Mouse (Mus musculus) CH12.LX (cell line): ENCODE data around the gene Fancd2. TPM values are rescaled to one million over a fixed set of nuclear protein-coding genes. Genes with fewer than 3 reads are reported as not detected.

Source experiments
- DNase-seq: peaks from one replicate; pipeline ENCODE4 v3.0.0-alpha.2; 2013; ENCODE audit errors: extremely low read depth
- H3K27ac ChIP-seq: 2 replicates; pipeline ENCODE4 v1.5.1; 2012; ENCODE audit warnings: low read depth, mild to moderate bottlenecking, control low read depth, moderate library complexity; ENCODE audit not compliant: insufficient read depth
- H3K27me3 ChIP-seq: replicated peaks from 2 replicates; pipeline ENCODE3; 2012; ENCODE audit warnings: inconsistent platforms
- H3K36me3 ChIP-seq, 2 experiments: replicated peaks in 1 of 2; 2 replicates each; pipeline versions ENCODE3 to v1.6.1; 2012; ENCODE audit warnings: inconsistent platforms in 1 of 2, low read length in 1 of 2, mild to moderate bottlenecking in 1 of 2, mixed read lengths in 1 of 2, moderate library complexity in 1 of 2; ENCODE audit not compliant: control insufficient read depth in 1 of 2, insufficient read depth in 1 of 2
- H3K4me1 ChIP-seq, 2 experiments: 2 replicates each; pipeline ENCODE4 v1.6.1; 2012; ENCODE audit warnings: inconsistent platforms in 1 of 2, moderate library complexity in 1 of 2; ENCODE audit not compliant: insufficient read depth in 2 of 2, control insufficient read depth in 1 of 2
- H3K4me2 ChIP-seq: 2 replicates; pipeline ENCODE4 v1.6.1; 2012; ENCODE audit warnings: low read depth, mild to moderate bottlenecking, control low read depth; ENCODE audit not compliant: poor library complexity, insufficient read depth, severe bottlenecking
- H3K4me3 ChIP-seq, 3 experiments: fragments of 150-350 bp in 1 of 3; sonication (generic) in 1 of 3; replicated peaks in 1 of 3; 2 replicates each; pipeline versions ENCODE3 to v1.5.1; 2011 to 2012; ENCODE audit warnings: low read depth in 2 of 3, low read length in 2 of 3, mild to moderate bottlenecking in 2 of 3, moderate library complexity in 2 of 3, control low read depth in 1 of 3, improper control_type of control experiment in 1 of 3, inconsistent platforms in 1 of 3, mixed read lengths in 1 of 3; ENCODE audit not compliant: poor library complexity in 1 of 3
- H3K79me2 ChIP-seq: replicated peaks from 2 replicates; pipeline ENCODE4 v1.6.1; 2012; ENCODE audit warnings: mild to moderate bottlenecking, moderate library complexity; ENCODE audit not compliant: control insufficient read depth, poor library complexity, insufficient read depth, severe bottlenecking; ENCODE audit errors: extremely low read depth
- H3K9ac ChIP-seq: 2 replicates; pipeline ENCODE4 v1.6.1; 2012; ENCODE audit warnings: low read depth, mild to moderate bottlenecking, control low read depth, moderate library complexity; ENCODE audit not compliant: insufficient read depth
- H3K9me3 ChIP-seq: replicated peaks from 2 replicates; pipeline ENCODE3; 2012; ENCODE audit warnings: low read length, inconsistent platforms, mixed read lengths
- BHLHE40 ChIP-seq: IDR thresholded peaks from 2 replicates; pipeline ENCODE4 v1.6.1; 2011; ENCODE audit warnings: mild to moderate bottlenecking, low read depth, low read length, improper control_type of control experiment
- CHD1 ChIP-seq: IDR thresholded peaks from 2 replicates; pipeline ENCODE4 v1.6.1; 2012; ENCODE audit warnings: low read depth, low read length, improper control_type of control experiment, inconsistent platforms
- CHD2 ChIP-seq: IDR thresholded peaks from 2 replicates; pipeline ENCODE4 v1.6.1; 2011; ENCODE audit warnings: low read length, improper control_type of control experiment
- E2F4 ChIP-seq: IDR thresholded peaks from 2 replicates; pipeline ENCODE4 v1.6.1; 2011; ENCODE audit warnings: low read depth, low read length, improper control_type of control experiment; ENCODE audit not compliant: insufficient replicate concordance
- ELF1 ChIP-seq: IDR thresholded peaks from 2 replicates; pipeline ENCODE4 v1.6.1; 2014; ENCODE audit warnings: low read depth, mild to moderate bottlenecking, inconsistent platforms, low read length, improper control_type of control experiment
- GABPA ChIP-seq: IDR thresholded peaks from 2 replicates; pipeline ENCODE4 v1.6.1; 2012; ENCODE audit warnings: low read depth, low read length, improper control_type of control experiment, inconsistent platforms; ENCODE audit not compliant: insufficient replicate concordance
- HCFC1 ChIP-seq: IDR thresholded peaks from 2 replicates; pipeline ENCODE4 v1.6.1; 2012; ENCODE audit warnings: low read depth, mild to moderate bottlenecking, inconsistent platforms, low read length, improper control_type of control experiment
- JUN ChIP-seq: IDR thresholded peaks from 2 replicates; pipeline ENCODE4 v1.6.1; 2011; ENCODE audit warnings: low read depth, mild to moderate bottlenecking, low read length, improper control_type of control experiment, moderate library complexity; ENCODE audit not compliant: insufficient read depth
- KAT2A ChIP-seq: IDR thresholded peaks from 2 replicates; pipeline ENCODE4 v1.6.1; 2012; ENCODE audit warnings: low read length, improper control_type of control experiment, inconsistent platforms; ENCODE audit not compliant: insufficient replicate concordance
- MAX ChIP-seq: IDR thresholded peaks from 2 replicates; pipeline ENCODE4 v1.6.1; 2011; ENCODE audit warnings: low read length, improper control_type of control experiment
- MAZ ChIP-seq: IDR thresholded peaks from 2 replicates; pipeline ENCODE4 v1.6.1; 2012; ENCODE audit warnings: low read depth, mild to moderate bottlenecking, inconsistent platforms, low read length, improper control_type of control experiment, moderate library complexity
- MEF2A ChIP-seq: IDR thresholded peaks from 2 replicates; pipeline ENCODE4 v1.6.1; 2014; ENCODE audit warnings: low read depth, mild to moderate bottlenecking, inconsistent platforms, low read length, improper control_type of control experiment, borderline replicate concordance
- MXI1 ChIP-seq: IDR thresholded peaks from 2 replicates; pipeline ENCODE4 v1.6.1; 2011; ENCODE audit warnings: mild to moderate bottlenecking, low read depth, low read length, improper control_type of control experiment
- MYC ChIP-seq: IDR thresholded peaks from 2 replicates; pipeline ENCODE4 v1.6.1; 2011; ENCODE audit warnings: low read depth, mild to moderate bottlenecking, improper control_type of control experiment, low read length
- PAX5 ChIP-seq: IDR thresholded peaks from 2 replicates; pipeline ENCODE4 v1.6.1; 2012; ENCODE audit warnings: low read length, inconsistent platforms, mixed read lengths
- POLR2A ChIP-seq: IDR thresholded peaks from 2 replicates; pipeline ENCODE4 v1.6.1; 2011; ENCODE audit warnings: low read depth, mild to moderate bottlenecking, improper control_type of control experiment, low read length
- RAD21 ChIP-seq: IDR thresholded peaks from 2 replicates; pipeline ENCODE4 v1.6.1; 2011; ENCODE audit warnings: low read depth, mild to moderate bottlenecking, low read length, improper control_type of control experiment, moderate library complexity
- SIN3A ChIP-seq: IDR thresholded peaks from 2 replicates; pipeline ENCODE4 v1.6.1; 2012; ENCODE audit warnings: low read length, improper control_type of control experiment, inconsistent platforms
- SMC3 ChIP-seq: IDR thresholded peaks from 2 replicates; pipeline ENCODE4 v1.6.1; 2011; ENCODE audit warnings: low read depth, low read length, improper control_type of control experiment
- TBP ChIP-seq: conservative IDR thresholded peaks from 2 replicates; pipeline ENCODE4 v1.6.1; 2011; ENCODE audit warnings: low read depth, low read length, improper control_type of control experiment
- UBTF ChIP-seq: IDR thresholded peaks from 2 replicates; pipeline ENCODE4 v1.6.1; 2012; ENCODE audit warnings: low read depth, mild to moderate bottlenecking, inconsistent platforms, low read length, improper control_type of control experiment, moderate library complexity
- USF2 ChIP-seq: conservative IDR thresholded peaks from 2 replicates; pipeline ENCODE4 v1.6.1; 2011; ENCODE audit warnings: low read depth, low read length, improper control_type of control experiment
- ZC3H11A ChIP-seq: IDR thresholded peaks from 2 replicates; pipeline ENCODE4 v1.6.1; 2012; ENCODE audit warnings: low read depth, mild to moderate bottlenecking, inconsistent platforms, low read length, improper control_type of control experiment
- ZNF384 ChIP-seq: IDR thresholded peaks from 2 replicates; pipeline ENCODE4 v1.6.1; 2012; ENCODE audit warnings: low read depth, low read length, improper control_type of control experiment, inconsistent platforms
- dilution Hi-C: fragments of 300-500 bp; cut with MboI; formaldehyde crosslinking; loops from 2 replicates; pipeline ENCODE4 v1.14.3; 2020; ENCODE audit warnings: low sequenced_read_pairs; ENCODE audit not compliant: extremely low pct_unique_long_range_greater_than_20kb, extremely low pct_ligation_motif_present
- in situ Hi-C: fragments of 300-500 bp; cut with MboI; formaldehyde crosslinking; loops from 3 replicates; pipeline ENCODE4 v1.14.3; 2019; ENCODE audit warnings: low sequenced_read_pairs, low pct_ligation_motif_present, low pct_unique_long_range_greater_than_20kb, mixed read lengths
- polyA plus RNA-seq: library from polyadenylated mRNA; unstranded; fragments of >175 nt; gene quantifications from 2 replicates; pipeline ENCODE4 v1.2.1, GENCODE M21; 2012; ENCODE audit warnings: low read depth; ENCODE audit not compliant: insufficient read length
- total RNA-seq, 2 experiments: library from RNA; depleted of rRNA; stranded (reverse); fragments of 300-350 nt in 1 of 2; fragments of >200 nt in 1 of 2; gene quantifications; 2 replicates each; pipeline ENCODE4 v1.2.3; 2012 to 2014

Fancd2 gene
- total and polyA plus RNA-seq, 3 experiments: 25.5 to 32.7 (median 30.2) TPM

GRCm38 (mm10) chr6:113597945-113598344 lies 66.5 kb downstream of the Fancd2 start:
- DNase-seq: no peak
- no peak overlapping the region for H3K27ac ChIP-seq
- H3K4me2 ChIP-seq: no peak overlapping the region
- TF ChIP-seq ZC3H11A: no peak
- no peak for TF ChIP-seq SMC3
- no peak for TF ChIP-seq JUN
- no peak for TF ChIP-seq PAX5
- no peak for TF ChIP-seq UBTF
- TF ChIP-seq GABPA: no peak
- no peak for TF ChIP-seq E2F4
- TF ChIP-seq ZNF384: no peak
- no peak for TF ChIP-seq RAD21
- no peaks in the 10 kb centered on the region for H3K79me2 ChIP-seq
- dilution Hi-C loops: no loop called here
- H3K9me3 ChIP-seq: no peaks in the 10 kb centered on the region
- peaks cover 31 to 69% of the 10 kb centered on the region in 2 experiments for H3K36me3 ChIP-seq
- no peak overlapping the region for H3K9ac ChIP-seq
- H3K4me1 ChIP-seq: no peaks in the 10 kb centered on the region
- H3K27me3 ChIP-seq: no peaks in the 10 kb centered on the region
- no peak overlapping the region for H3K4me3 ChIP-seq
- in situ Hi-C loops: no loop called here

GRCm38 (mm10) chr6:113599833-113600232 lies 68.4 kb downstream of the Fancd2 start:
- TF ChIP-seq MXI1 (no peak), ELF1 (no peak), USF2 (no peak)
- in situ Hi-C loops (no loop called here), dilution Hi-C loops (no loop called here)
- Histone ChIP-seq H3K4me1 (peaks cover 0 to 5% of the 10 kb centered on the region in 2 experiments; a peak in 1 of 4 replicates), H3K4me3 (no peak overlapping the region), H3K9ac (no peak overlapping the region), H3K9me3 (no peaks in the 10 kb centered on the region), H3K4me2 (no peak overlapping the region), H3K79me2 (peaks cover 2% of the 10 kb centered on the region; the same call in 1 of the 2 replicates), H3K27me3 (no peaks in the 10 kb centered on the region), H3K27ac (no peak overlapping the region), H3K36me3 (peaks cover 24 to 51% of the 10 kb centered on the region in 2 experiments)
- no peak for DNase-seq

- dilution Hi-C loops: no loop called here
- Histone ChIP-seq H3K79me2 (peaks cover 10% of the 10 kb centered on the region), H3K36me3 (peaks cover 22 to 45% of the 10 kb centered on the region in 2 experiments), H3K27ac (no peak within 1 kb of the TSS), H3K27me3 (no peaks in the 10 kb centered on the region), H3K4me2 (no peak within 1 kb of the TSS), H3K4me3 (no peak within 1 kb of the TSS), H3K9me3 (no peaks in the 10 kb centered on the region), H3K4me1 (peaks cover 0 to 5% of the 10 kb centered on the region in 2 experiments; a peak in 1 of 4 replicates), H3K9ac (no peak within 1 kb of the TSS)
- TF ChIP-seq MYC (no peak), MAZ (no peak), KAT2A (no peak), POLR2A (no peak), MEF2A (no peak), USF2 (no peak), CHD1 (no peak), BHLHE40 (no peak), TBP (no peak), CHD2 (no peak), HCFC1 (no peak), MAX (no peak), SIN3A (no peak)
- in situ Hi-C loops: no loop called here
- DNase-seq: no peak
Measured at GRCm38 (mm10) chr6:113600543-113601139, 69.2 kb downstream of the Fancd2 start, which contains the start of gene Fancd2os. Gene Fancd2os (minus strand): TSS chr6:113600715.
